Mouse (Mus musculus) kidney, embryonic 15.5 days (tissue): ENCODE measurements at regions not wholly inside any gene's neighbourhood (a gene's known extent, or its start where the extent isn't known, plus 50 kb on each side); places are given as distances from the start of the nearest gene placed in this dataset.

Experiments used
- ATAC-seq: fragments of 200-750 bp; cut with Nextera tagmentation; replicated peaks from 2 replicates; pipeline ENCODE4 v1.8.0; 2017; ENCODE audit warnings: moderate TSS enrichment; ENCODE audit not compliant: low FRiP score
- H3K27ac ChIP-seq: fragments of 300-500 bp; sonication (generic); 2 replicates; pipeline ENCODE4 v1.5.1; 2015; ENCODE audit warnings: mild to moderate bottlenecking, inconsistent platforms
- H3K27me3 ChIP-seq: fragments of 300-500 bp; sonication (generic); 2 replicates; pipeline ENCODE4 v1.6.1; 2015; ENCODE audit warnings: inconsistent platforms
- H3K36me3 ChIP-seq: fragments of 300-500 bp; sonication (generic); 2 replicates; pipeline ENCODE4 v1.6.1; 2015; ENCODE audit warnings: inconsistent platforms
- H3K4me1 ChIP-seq: fragments of 300-500 bp; sonication (generic); 2 replicates; pipeline ENCODE4 v1.6.1; 2015; ENCODE audit warnings: inconsistent platforms
- H3K4me2 ChIP-seq: fragments of 300-500 bp; sonication (generic); 2 replicates; pipeline ENCODE4 v1.6.1; 2015; ENCODE audit warnings: moderate library complexity, mild to moderate bottlenecking, inconsistent platforms
- H3K4me3 ChIP-seq: fragments of 300-500 bp; sonication (generic); replicated peaks from 2 replicates; pipeline ENCODE4 v1.5.1; 2015; ENCODE audit warnings: mild to moderate bottlenecking, inconsistent platforms
- H3K9ac ChIP-seq: fragments of 300-500 bp; sonication (generic); 2 replicates; pipeline ENCODE4 v1.6.1; 2015; ENCODE audit warnings: mild to moderate bottlenecking, inconsistent platforms
- H3K9me3 ChIP-seq: fragments of 300-500 bp; sonication (generic); replicated peaks from 2 replicates; pipeline ENCODE4 v1.6.1; 2016; ENCODE audit warnings: inconsistent platforms
- WGBS: fragments of 180-500 bp; shearing (Covaris S2); methylation state at CpG from one replicate; pipeline ENCODE4 v1.1.7; 2015; ENCODE audit warnings: mixed read lengths; 5-methylcytosine and 5-hydroxymethylcytosine counted together

DNA sequence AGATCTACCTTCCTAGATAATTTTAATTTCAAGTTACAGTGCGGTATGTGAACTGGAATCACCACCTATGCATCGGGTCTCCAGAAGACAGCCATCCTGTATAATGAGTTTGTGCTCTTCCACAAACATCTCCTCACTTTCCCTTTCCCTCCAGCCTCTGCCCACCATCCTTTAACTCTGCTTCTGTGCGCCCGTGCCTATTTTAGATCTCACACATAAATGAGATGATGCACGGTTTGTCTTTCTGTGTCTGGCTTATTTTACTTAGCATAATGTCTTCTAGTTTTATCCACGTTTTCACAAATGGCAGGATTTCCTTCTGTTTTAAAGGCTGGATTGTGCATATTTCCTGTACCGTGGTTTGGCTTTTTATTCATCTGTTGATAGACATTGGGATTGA is 227.8 kb upstream of the Podxl start:
- H3K27me3 ChIP-seq = no peaks in the 10 kb centered on the region
- no peak overlapping the region for H3K27ac ChIP-seq
- 82% methylated on average over 7 of the region's 7 CpGs for WGBS
- H3K9me3 ChIP-seq = no peaks in the 10 kb centered on the region
- H3K36me3 ChIP-seq = no peaks in the 10 kb centered on the region
- no peak overlapping the region for H3K4me2 ChIP-seq
- H3K4me1 ChIP-seq = no peaks in the 10 kb centered on the region
- no peak for ATAC-seq
- H3K9ac ChIP-seq = no peak overlapping the region
- no peak overlapping the region for H3K4me3 ChIP-seq

DNA sequence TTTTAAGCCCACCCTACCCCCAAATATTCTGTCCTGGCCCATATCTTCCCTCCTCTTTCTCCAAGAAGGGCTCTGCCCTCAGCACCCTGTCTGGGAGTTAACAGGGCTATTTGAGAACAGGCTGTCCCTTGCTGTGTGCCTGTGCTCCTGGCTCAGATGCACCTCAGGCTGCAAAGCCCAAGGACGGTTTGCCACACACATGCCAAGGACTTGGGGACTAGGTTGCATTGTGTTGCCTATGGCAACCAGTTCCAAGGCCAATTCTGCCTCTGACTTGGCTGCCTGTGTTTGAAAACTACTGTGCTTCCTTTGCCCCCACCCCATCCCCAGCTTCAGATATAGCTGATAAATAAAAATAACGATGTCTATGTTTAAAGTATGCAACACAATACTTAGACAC is 227.1 kb upstream of the Podxl start:
- ATAC-seq = no peak
- 58% methylated on average over 2 of the region's 2 CpGs for WGBS
- no peaks in the 10 kb centered on the region for H3K4me1 ChIP-seq
- no peak overlapping the region for H3K27ac ChIP-seq
- H3K4me2 ChIP-seq = no peak overlapping the region
- H3K27me3 ChIP-seq = no peaks in the 10 kb centered on the region
- no peak overlapping the region for H3K4me3 ChIP-seq
- no peaks in the 10 kb centered on the region for H3K9me3 ChIP-seq
- H3K9ac ChIP-seq = no peak overlapping the region
- no peaks in the 10 kb centered on the region for H3K36me3 ChIP-seq

DNA sequence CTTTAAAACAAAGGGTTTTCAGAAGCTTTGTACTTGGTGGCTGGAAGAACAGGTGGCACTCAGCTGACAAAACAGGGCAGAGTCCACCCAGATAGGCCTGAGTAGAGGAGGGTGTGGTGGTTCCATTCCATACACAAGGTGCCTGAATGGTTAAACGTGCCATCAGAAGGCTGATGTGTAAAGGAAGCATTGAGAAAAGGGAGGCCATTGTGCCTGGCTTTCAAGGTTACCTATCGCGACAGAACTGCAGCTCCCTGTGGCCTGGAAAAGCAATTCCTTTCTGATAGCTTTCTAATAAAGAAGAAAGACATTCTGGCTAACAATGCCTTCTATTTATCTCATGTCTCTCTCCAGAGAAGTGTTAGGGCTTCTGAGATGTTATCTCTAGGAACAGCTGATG is 213.1 kb upstream of the Podxl start:
- 0 out of 2 replicates have a peak, but pooled peaks cover 5% of the 10 kb centered on the region for H3K9me3 ChIP-seq
- H3K27me3 ChIP-seq = no peaks in the 10 kb centered on the region
- H3K4me1 ChIP-seq = no peaks in the 10 kb centered on the region
- ATAC-seq = no peak
- no peak overlapping the region for H3K4me2 ChIP-seq
- no peak overlapping the region for H3K27ac ChIP-seq
- H3K36me3 ChIP-seq = no peaks in the 10 kb centered on the region
- no peak overlapping the region for H3K9ac ChIP-seq
- no peak overlapping the region for H3K4me3 ChIP-seq
- 68% methylated on average over 3 of the region's 3 CpGs for WGBS

DNA sequence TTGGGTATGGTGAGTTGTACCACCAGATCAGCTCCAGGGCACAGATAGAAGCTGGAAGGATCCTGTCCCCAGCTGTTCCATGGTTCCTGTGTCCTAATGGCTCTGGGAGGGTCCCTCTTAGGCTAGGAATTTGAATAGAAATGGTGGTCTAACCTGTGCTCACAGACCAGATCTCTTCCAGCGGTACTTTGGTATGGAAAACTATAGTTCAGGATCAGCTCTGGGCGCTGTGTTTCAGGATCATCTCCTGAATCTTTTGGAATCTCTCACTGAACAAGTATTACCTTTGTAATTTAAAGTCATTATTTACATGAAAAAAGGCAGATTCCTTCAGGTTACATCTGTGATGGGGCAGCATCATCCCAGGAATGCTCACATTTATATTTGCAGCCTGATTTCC is 208.1 kb upstream of the Podxl start:
- Histone ChIP-seq H3K9ac (no peak overlapping the region), H3K4me2 (no peak overlapping the region), H3K9me3 (0 out of 2 replicates have a peak, but pooled peaks cover 5% of the 10 kb centered on the region), H3K4me1 (no peaks in the 10 kb centered on the region), H3K27me3 (no peaks in the 10 kb centered on the region), H3K27ac (no peak overlapping the region), H3K4me3 (no peak overlapping the region), H3K36me3 (no peaks in the 10 kb centered on the region)
- no peak for ATAC-seq
- WGBS = 81% methylated on average over 2 of the region's 2 CpGs

GRCm38 (mm10) chr6:31745589-31745988 is 181.8 kb upstream of the Podxl start:
- Histone ChIP-seq H3K36me3 (no peaks in the 10 kb centered on the region), H3K27ac (no peak overlapping the region), H3K9me3 (no peaks in the 10 kb centered on the region), H3K4me3 (no peak overlapping the region), H3K4me2 (no peak overlapping the region), H3K4me1 (no peaks in the 10 kb centered on the region), H3K27me3 (no peaks in the 10 kb centered on the region), H3K9ac (no peak overlapping the region)
- 53% methylated on average over 1 of the region's 1 CpGs for WGBS
- no peak for ATAC-seq

- H3K4me2 ChIP-seq = no peak overlapping the region
- no peak for ATAC-seq
- H3K4me3 ChIP-seq = no peak overlapping the region
- H3K27ac ChIP-seq = no peak overlapping the region
- WGBS = 28% methylated on average over 4 of the region's 4 CpGs
- H3K36me3 ChIP-seq = no peaks in the 10 kb centered on the region
- no peaks in the 10 kb centered on the region for H3K27me3 ChIP-seq
- H3K9me3 ChIP-seq = no peaks in the 10 kb centered on the region
- no peak overlapping the region for H3K9ac ChIP-seq
- H3K4me1 ChIP-seq = no peaks in the 10 kb centered on the region
Measured at GRCm38 (mm10) chr6:31731391-31731790, 167.6 kb upstream of the Podxl start.

DNA sequence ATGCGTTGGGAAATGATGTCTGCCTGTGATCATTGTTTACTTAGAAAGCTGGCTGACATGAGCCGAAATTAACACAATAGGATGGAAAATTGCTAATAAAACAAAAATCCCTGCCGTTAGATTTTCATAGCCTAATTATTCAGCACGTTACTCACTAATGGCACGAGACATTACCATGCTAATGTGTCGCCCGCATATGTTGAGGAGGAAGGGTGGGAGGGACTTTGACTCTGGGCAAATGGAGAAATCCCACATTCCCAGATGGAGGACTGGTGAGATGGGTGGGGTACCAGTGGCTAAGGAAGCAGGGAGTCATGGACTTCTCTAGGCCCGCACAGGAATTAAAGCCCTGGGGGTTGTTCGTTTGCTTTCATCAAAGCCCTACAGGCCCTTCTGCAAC is 155.8 kb upstream of the Podxl start:
- no peak for ATAC-seq
- Histone ChIP-seq H3K4me1 (no peaks in the 10 kb centered on the region), H3K27me3 (0 out of 2 replicates have a peak, but pooled peaks cover 2% of the 10 kb centered on the region)

DNA sequence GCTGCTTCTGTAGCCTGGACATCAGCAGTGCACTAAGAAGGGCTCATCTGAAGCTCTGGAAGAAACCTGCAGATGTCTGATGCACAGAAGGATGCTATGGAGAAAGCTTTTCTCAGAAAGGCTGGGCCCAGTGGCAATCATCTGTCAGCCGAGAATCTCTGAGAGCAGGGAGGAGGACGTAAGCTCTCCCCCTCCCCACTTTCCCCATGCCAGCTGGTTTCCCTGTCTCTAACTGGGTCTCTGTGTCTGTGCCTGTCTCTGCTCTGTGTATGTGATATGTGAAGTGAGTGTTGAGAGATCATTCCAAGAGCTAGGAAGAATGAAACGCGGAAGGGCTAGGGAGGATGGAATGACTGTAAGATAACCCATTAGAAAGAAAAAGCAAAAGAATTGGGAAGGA is 155.1 kb upstream of the Podxl start:
- WGBS = 79% methylated on average over 4 of the region's 4 CpGs
- no peak overlapping the region for H3K4me2 ChIP-seq
- no peak overlapping the region for H3K9ac ChIP-seq
- H3K27me3 ChIP-seq = 0 out of 2 replicates have a peak, but pooled peaks cover 2% of the 10 kb centered on the region
- ATAC-seq = no peak
- H3K9me3 ChIP-seq = no peaks in the 10 kb centered on the region
- no peak overlapping the region for H3K4me3 ChIP-seq
- no peaks in the 10 kb centered on the region for H3K36me3 ChIP-seq
- H3K4me1 ChIP-seq = no peaks in the 10 kb centered on the region
- H3K27ac ChIP-seq = no peak overlapping the region

More for the DNA sequence above, 155.8 kb upstream of the Podxl start:
- WGBS = 77% methylated on average over 9 of the region's 9 CpGs
- no peaks in the 10 kb centered on the region for H3K36me3 ChIP-seq
- no peak overlapping the region for H3K4me3 ChIP-seq
- H3K27ac ChIP-seq = no peak overlapping the region
- no peak overlapping the region for H3K9ac ChIP-seq
- H3K9me3 ChIP-seq = no peaks in the 10 kb centered on the region
- no peak overlapping the region for H3K4me2 ChIP-seq

DNA sequence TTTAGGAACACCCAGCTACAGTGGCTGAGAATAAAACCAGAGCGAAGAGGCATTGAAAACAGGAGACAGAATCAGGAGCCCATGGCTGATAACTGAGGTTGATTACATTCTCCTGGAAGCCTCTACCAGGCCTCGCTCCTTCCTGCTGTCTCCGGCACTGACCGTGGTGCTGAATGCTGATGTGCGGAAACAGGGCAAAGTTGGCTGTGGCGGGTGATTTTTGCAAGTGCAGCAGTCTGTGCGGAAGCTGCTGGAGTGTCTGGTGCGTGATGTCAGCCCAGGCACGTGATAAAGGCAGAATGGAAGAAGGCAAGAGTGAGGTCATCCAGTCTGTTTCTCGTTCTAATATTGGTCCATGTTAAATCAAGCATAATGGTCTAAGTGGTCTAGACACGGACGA is 153.8 kb upstream of the Podxl start:
- Histone ChIP-seq H3K4me2 (no peak overlapping the region), H3K4me1 (no peaks in the 10 kb centered on the region), H3K9me3 (no peaks in the 10 kb centered on the region), H3K27me3 (0 out of 2 replicates have a peak, but pooled peaks cover 2% of the 10 kb centered on the region), H3K27ac (no peak overlapping the region), H3K36me3 (no peaks in the 10 kb centered on the region), H3K9ac (no peak overlapping the region), H3K4me3 (no peak overlapping the region)
- ATAC-seq = 0 out of 2 replicates have a peak, but pooled peaks have one; percentile 25
- WGBS = 24% methylated on average over 12 of the region's 12 CpGs

DNA sequence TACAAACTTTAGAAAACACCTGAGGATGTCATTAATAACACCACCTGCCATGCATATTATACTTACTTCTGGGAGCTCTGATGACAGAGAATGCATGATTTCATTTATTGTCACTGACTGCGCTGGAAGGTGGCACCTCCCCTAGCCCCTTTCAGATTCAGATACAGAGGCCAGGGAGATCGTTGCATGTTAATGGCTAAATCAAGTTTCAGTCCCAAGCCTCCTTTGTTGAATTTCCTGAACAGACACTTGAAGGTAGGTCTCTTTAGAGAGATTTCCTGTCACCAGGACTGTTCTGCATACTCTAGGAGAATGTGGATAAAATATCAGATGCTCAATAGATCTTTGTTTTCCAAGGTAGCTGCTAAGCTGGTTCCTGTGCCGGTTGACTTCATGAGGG is 143.5 kb upstream of the Podxl start:
- H3K4me3 ChIP-seq = no peak overlapping the region
- H3K27ac ChIP-seq = no peak overlapping the region
- H3K36me3 ChIP-seq = no peaks in the 10 kb centered on the region
- no peaks in the 10 kb centered on the region for H3K9me3 ChIP-seq
- no peak for ATAC-seq
- H3K4me2 ChIP-seq = no peak overlapping the region
- H3K9ac ChIP-seq = no peak overlapping the region
- no peaks in the 10 kb centered on the region for H3K4me1 ChIP-seq
- 72% methylated on average over 3 of the region's 3 CpGs for WGBS
- peaks cover 4% of the 10 kb centered on the region; the same call in 1 of the 2 replicates for H3K27me3 ChIP-seq

GRCm38 (mm10) chr6:31704191-31704590 is 140.4 kb upstream of the Podxl start:
- 84% methylated on average over 6 of the region's 6 CpGs for WGBS
- no peak for ATAC-seq
- H3K27ac ChIP-seq = no peak overlapping the region
- no peak overlapping the region for H3K9ac ChIP-seq
- H3K4me2 ChIP-seq = no peak overlapping the region
- no peaks in the 10 kb centered on the region for H3K9me3 ChIP-seq
- no peak overlapping the region for H3K4me3 ChIP-seq
- H3K36me3 ChIP-seq = no peaks in the 10 kb centered on the region
- H3K27me3 ChIP-seq = peaks cover 4% of the 10 kb centered on the region; the same call in 1 of the 2 replicates
- no peaks in the 10 kb centered on the region for H3K4me1 ChIP-seq

DNA sequence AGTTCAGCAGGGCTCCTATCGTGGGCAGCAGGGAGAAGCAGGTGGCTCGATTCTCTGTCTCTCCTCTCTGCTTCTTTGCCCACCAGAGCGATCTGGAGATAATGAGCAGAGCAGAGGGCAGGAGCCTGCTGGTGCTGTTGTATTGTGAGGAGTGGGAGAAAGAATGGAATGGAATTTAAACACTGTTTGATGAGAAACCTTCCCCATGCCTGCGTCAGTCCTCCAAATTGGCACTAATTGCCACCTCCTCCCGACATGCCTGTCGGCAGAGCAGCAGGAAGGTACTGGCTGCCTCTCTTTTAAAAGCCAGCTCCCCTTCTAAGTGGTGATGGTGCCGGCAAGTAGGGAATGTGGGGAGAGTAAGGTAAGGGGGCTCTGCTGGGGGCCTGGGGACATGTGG is 139.2 kb upstream of the Podxl start:
- Histone ChIP-seq H3K9ac (no peak overlapping the region), H3K36me3 (no peaks in the 10 kb centered on the region), H3K27me3 (peaks cover 4% of the 10 kb centered on the region; the same call in 1 of the 2 replicates), H3K4me2 (no peak overlapping the region), H3K4me1 (no peaks in the 10 kb centered on the region), H3K27ac (no peak overlapping the region), H3K4me3 (no peak overlapping the region), H3K9me3 (no peaks in the 10 kb centered on the region)
- no peak for ATAC-seq
- 30% methylated on average over 7 of the region's 7 CpGs for WGBS

- no peak overlapping the region for H3K4me3 ChIP-seq
- H3K4me1 ChIP-seq = no peaks in the 10 kb centered on the region
- H3K27ac ChIP-seq = no peak overlapping the region
- WGBS = 75% methylated on average over 3 of the region's 3 CpGs
- no peak for ATAC-seq
- no peaks in the 10 kb centered on the region for H3K36me3 ChIP-seq
- no peaks in the 10 kb centered on the region for H3K27me3 ChIP-seq
- no peaks in the 10 kb centered on the region for H3K9me3 ChIP-seq
- no peak overlapping the region for H3K4me2 ChIP-seq
- H3K9ac ChIP-seq = no peak overlapping the region
Measured at GRCm38 (mm10) chr6:31695885-31696284, 132.1 kb upstream of the Podxl start.
